Mouse (Mus musculus) hindbrain, embryonic 15.5 days (tissue): ENCODE data around the gene 1700016C15Rik. TPM values are rescaled to one million over a fixed set of nuclear protein-coding genes. Genes with fewer than 3 reads are reported as not detected.

ENCODE experiments used
- ATAC-seq: fragments of 200-750 bp; cut with Nextera tagmentation; 2 replicates; pipeline ENCODE4 v1.8.0; 2017; ENCODE audit warnings: low read depth, moderate number of reproducible peaks, moderate TSS enrichment; ENCODE audit not compliant: low FRiP score
- H3K27ac ChIP-seq: fragments of 300-500 bp; sonication (generic); replicated peaks from 2 replicates; pipeline ENCODE4 v1.5.1; 2015; ENCODE audit warnings: mild to moderate bottlenecking, inconsistent platforms
- H3K27me3 ChIP-seq: fragments of 300-500 bp; sonication (generic); 2 replicates; pipeline ENCODE4 v1.6.1; 2015; ENCODE audit warnings: control low read depth, inconsistent platforms
- H3K36me3 ChIP-seq: fragments of 300-500 bp; sonication (generic); 2 replicates; pipeline ENCODE4 v1.6.1; 2015; ENCODE audit warnings: control low read depth, inconsistent platforms
- H3K4me1 ChIP-seq: fragments of 300-500 bp; sonication (generic); replicated peaks from 2 replicates; pipeline ENCODE4 v1.6.1; 2015; ENCODE audit warnings: control low read depth, inconsistent platforms
- H3K4me2 ChIP-seq: fragments of 300-500 bp; sonication (generic); 2 replicates; pipeline ENCODE4 v1.6.1; 2015; ENCODE audit warnings: moderate library complexity, mild to moderate bottlenecking, inconsistent platforms
- H3K4me3 ChIP-seq: fragments of 300-500 bp; sonication (generic); 2 replicates; pipeline ENCODE4 v1.5.1; 2015; ENCODE audit warnings: mild to moderate bottlenecking, inconsistent platforms
- H3K9ac ChIP-seq: fragments of 300-500 bp; sonication (generic); 2 replicates; pipeline ENCODE4 v1.6.1; 2015; ENCODE audit warnings: inconsistent platforms
- H3K9me3 ChIP-seq: fragments of 300-500 bp; sonication (generic); 2 replicates; pipeline ENCODE4 v1.6.1; 2016; ENCODE audit warnings: control low read depth, inconsistent platforms
- WGBS: fragments of 180-500 bp; shearing (Covaris S2); methylation state at CpG from one replicate; pipeline ENCODE4 v1.1.7; 2015; 5-methylcytosine and 5-hydroxymethylcytosine counted together
- polyA plus RNA-seq: library from polyadenylated mRNA; unstranded; fragments of >200 nt; fragmentation: Nextera tagmentation; extraction: Ambion mirVana; gene quantifications from 2 replicates; pipeline ENCODE4 v1.2.1, GENCODE M21; 2015

Gene 1700016C15Rik
- polyA plus RNA-seq, 1 experiment from 2014 or later, result 0.21 TPM

DNA sequence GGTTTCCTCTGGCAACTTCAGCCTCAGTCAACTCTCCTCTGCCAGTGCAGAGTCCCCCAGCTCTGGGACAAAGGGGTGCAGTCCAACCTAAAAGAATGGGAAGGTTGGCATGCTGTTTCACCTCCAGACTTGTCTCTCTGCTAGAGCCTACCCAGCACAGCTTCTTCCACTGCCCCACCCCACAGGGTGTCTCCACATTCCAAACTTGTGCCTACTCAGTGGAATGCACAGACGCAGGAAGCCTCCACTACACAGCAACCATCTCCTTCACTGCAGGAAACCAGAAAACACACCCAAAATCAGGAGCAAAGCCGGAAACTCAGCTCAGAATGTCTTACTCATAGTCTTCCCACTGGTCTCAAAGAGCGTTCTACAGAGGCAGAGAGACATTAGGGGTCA, 10.6 kb upstream of the 1700016C15Rik start:
- Histone ChIP-seq H3K27me3 (no peaks in the 10 kb centered on the region), H3K27ac (no peak overlapping the region), H3K9ac (no peak overlapping the region), H3K4me3 (no peak overlapping the region), H3K9me3 (no peaks in the 10 kb centered on the region), H3K36me3 (no peaks in the 10 kb centered on the region), H3K4me1 (no peaks in the 10 kb centered on the region), H3K4me2 (no peak overlapping the region)
- 74% methylated on average over 3 of the region's 3 CpGs for WGBS
- 0 out of 2 replicates have a peak, but pooled peaks have one; percentile 34 for ATAC-seq

DNA sequence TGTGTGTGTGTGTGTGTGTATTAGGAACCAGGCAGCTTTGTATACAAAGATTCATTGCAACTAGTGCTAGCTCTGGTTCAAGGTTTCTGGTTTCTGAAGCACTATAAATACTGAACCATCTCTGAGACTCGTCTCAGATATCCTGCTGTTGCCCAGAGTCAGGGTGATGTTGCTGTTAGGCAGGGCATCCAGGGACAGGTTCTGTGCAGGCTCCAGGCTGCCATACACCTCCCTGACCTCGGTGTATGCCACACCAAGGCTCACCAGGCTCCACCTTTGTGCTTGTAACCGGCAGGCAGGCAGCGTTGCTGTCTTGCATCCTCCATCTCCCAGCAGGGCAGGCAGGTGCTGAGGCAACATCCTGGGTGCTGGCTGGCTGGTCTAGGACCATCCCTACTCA, 5.8 kb upstream of the 1700016C15Rik start:
- Histone ChIP-seq H3K36me3 (no peaks in the 10 kb centered on the region), H3K27me3 (no peaks in the 10 kb centered on the region), H3K9ac (no peak overlapping the region), H3K4me3 (no peak overlapping the region), H3K4me1 (no peaks in the 10 kb centered on the region), H3K4me2 (no peak overlapping the region), H3K27ac (no peak overlapping the region), H3K9me3 (no peaks in the 10 kb centered on the region)
- ATAC-seq, result no peak
- WGBS, result 76% methylated on average over 4 of the region's 4 CpGs

DNA sequence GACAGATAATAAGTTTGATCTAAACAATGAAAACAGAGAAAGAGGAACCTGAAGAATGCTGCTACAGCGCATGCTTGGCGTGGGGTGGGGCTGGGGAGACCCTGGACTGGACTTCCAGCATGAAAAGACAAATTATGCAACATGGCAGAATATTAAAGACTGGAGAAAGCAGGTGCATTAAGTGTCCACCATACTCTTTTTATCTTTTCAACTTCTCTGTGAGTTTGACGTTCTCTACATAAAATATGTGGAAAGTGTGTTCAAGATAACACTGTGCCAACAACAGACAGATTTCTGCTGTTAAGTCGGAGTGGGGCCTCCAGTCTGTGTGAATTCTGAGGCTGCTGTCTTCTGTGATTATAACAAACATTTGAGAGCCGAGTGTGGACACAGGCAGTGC, 2.7 kb upstream of the 1700016C15Rik start:
- 83% methylated on average over 5 of the region's 5 CpGs for WGBS
- Histone ChIP-seq H3K4me2 (no peak overlapping the region), H3K27ac (no peak overlapping the region), H3K4me1 (no peaks in the 10 kb centered on the region), H3K9ac (no peak overlapping the region), H3K4me3 (no peak overlapping the region), H3K9me3 (no peaks in the 10 kb centered on the region), H3K27me3 (no peaks in the 10 kb centered on the region), H3K36me3 (no peaks in the 10 kb centered on the region)
- no peak for ATAC-seq

DNA sequence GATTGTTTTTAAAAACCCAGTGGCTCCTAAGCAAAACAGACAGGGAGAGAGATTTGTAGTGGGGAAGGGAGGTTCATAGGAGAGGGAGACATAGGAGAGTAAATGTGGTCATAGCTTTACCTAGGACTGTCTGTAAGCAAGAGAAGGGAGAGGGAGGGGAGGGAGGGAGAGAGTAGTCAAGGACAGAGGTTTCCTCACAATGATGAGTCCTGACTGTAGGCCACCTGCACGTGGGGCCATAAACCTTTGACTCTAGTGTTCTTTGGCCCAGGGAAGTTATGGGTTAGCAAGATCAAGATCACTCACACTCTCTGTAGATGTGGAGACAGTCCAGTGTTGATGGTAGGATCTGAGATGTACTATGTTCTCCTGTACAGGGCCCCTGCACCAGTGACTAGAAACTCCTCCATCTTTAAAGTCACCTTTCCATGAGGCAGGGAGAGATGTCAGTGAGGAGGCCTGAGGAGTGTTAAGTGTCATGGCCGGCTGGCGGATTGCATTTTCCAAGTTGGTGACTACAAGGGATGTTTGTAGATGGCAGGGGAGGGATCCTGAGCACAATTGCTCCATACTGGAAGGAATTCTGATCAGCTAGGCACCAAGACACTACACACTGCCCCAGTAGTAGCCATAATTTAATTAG, 1.6 kb upstream of the 1700016C15Rik start:
- Histone ChIP-seq H3K9ac (no peak overlapping the region), H3K4me2 (no peak overlapping the region), H3K9me3 (no peaks in the 10 kb centered on the region), H3K36me3 (no peaks in the 10 kb centered on the region), H3K4me3 (no peak overlapping the region), H3K27ac (no peak overlapping the region), H3K4me1 (no peaks in the 10 kb centered on the region), H3K27me3 (no peaks in the 10 kb centered on the region)
- WGBS, result 95% methylated on average over 3 of the region's 3 CpGs
- ATAC-seq, result no peak

DNA sequence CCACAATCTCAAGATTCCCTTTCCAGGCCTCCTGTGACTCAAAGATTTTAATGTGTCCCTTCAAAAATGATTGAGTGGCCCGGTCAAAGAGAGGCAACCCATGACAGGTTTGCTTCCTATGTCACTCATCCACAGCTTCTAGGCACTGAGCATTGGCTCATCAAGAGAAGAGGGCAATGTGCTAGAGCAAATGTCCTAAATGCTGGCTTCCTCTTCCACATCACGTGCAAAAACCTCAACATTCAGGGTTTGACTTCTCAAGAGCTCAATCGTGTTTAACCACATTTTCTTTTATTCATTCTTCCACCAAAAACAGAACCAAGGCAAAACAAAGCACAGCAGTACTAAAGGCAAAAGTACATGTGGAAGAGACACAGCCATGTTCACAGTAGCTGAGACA, 2.4 kb downstream of the 1700016C15Rik start:
- Histone ChIP-seq H3K9me3 (no peaks in the 10 kb centered on the region), H3K27me3 (no peaks in the 10 kb centered on the region), H3K4me2 (no peak overlapping the region), H3K4me3 (no peak overlapping the region), H3K9ac (no peak overlapping the region), H3K36me3 (no peaks in the 10 kb centered on the region), H3K27ac (no peak overlapping the region), H3K4me1 (no peaks in the 10 kb centered on the region)
- WGBS, result 89% methylated on average over 3 of the region's 3 CpGs
- ATAC-seq, result no peak

DNA sequence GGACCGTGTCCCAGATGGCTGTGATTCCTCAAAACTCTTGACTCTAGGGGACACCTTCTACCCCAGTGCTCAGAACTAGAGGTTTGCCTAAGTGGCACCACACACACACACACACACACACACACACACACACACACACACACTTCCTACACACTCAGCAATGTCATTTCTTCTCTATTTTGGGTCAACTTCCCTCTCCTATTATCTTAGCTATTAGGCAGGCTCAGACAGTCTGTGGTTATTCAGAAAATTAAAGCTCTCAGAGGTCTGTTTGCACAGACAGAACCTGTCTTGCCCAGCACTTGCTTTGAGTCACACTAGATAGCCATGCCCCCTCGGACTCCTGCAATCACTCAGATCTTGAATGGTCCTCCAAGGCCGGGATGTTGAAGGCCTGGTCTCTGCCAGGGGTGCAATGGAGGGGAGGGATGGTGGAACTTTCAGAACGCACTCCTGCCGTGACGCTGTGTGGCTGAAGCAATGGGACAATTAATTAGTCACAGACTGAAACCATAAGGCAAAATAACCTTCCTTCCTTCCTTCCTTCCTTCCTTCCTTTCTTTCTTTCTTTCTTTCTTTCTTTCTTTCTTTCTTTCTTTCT, 8.0 kb downstream of the 1700016C15Rik start:
- Histone ChIP-seq H3K36me3 (no peaks in the 10 kb centered on the region), H3K4me3 (no peak overlapping the region), H3K4me2 (no peak overlapping the region), H3K27me3 (no peaks in the 10 kb centered on the region), H3K4me1 (no peaks in the 10 kb centered on the region), H3K27ac (no peak overlapping the region), H3K9ac (no peak overlapping the region), H3K9me3 (no peaks in the 10 kb centered on the region)
- 68% methylated on average over 6 of the region's 6 CpGs for WGBS
- no peak for ATAC-seq

DNA sequence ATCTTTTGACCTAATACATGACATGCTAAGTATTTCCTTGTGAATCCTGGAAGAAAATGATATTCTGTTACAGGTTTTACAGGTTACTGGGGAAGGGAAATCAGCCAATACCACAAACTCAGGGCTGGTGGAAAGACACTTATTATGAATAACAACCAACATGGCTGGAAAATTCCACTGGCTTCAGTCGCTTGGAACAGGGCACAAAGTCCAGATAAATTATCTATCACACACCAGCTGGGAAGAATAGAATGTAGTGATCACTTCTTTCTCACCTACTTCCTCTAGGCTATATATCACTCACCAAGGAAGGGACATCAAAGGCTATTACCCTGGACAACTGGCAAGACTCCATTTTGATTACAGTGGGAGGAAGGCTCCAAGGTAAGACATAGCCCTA, 11.1 kb downstream of the 1700016C15Rik start:
- Histone ChIP-seq H3K9me3 (no peaks in the 10 kb centered on the region), H3K27ac (no peak overlapping the region), H3K27me3 (no peaks in the 10 kb centered on the region), H3K36me3 (no peaks in the 10 kb centered on the region), H3K9ac (no peak overlapping the region), H3K4me2 (no peak overlapping the region), H3K4me3 (no peak overlapping the region), H3K4me1 (no peaks in the 10 kb centered on the region)
- ATAC-seq, result no peak
- WGBS, result 70% methylated on average over 1 of the region's 1 CpGs

DNA sequence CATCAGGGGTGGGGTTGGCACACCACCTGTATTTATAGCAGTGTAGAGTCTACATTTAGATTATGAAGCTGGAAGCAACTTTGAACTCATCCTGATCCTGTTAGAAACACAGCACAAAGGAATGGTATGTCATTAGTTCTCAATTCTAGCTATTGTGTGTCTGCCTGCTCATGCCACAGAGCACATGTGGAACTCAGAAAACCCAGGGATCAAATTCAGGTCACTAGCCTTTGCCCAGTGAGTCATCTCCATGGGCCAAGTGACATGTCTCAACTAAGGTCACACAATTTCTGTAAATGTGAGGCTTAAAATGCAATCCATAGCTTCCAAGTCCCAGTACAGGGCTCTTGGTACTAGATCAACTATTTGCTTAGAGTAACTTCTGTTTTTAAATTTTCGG, 12.5 kb downstream of the 1700016C15Rik start:
- Histone ChIP-seq H3K9ac (no peak overlapping the region), H3K9me3 (no peaks in the 10 kb centered on the region), H3K36me3 (no peaks in the 10 kb centered on the region), H3K27ac (no peak overlapping the region), H3K4me1 (no peaks in the 10 kb centered on the region), H3K4me3 (no peak overlapping the region), H3K4me2 (no peak overlapping the region), H3K27me3 (no peaks in the 10 kb centered on the region)
- 83% methylated on average over 1 of the region's 1 CpGs for WGBS
- ATAC-seq, result no peak

DNA sequence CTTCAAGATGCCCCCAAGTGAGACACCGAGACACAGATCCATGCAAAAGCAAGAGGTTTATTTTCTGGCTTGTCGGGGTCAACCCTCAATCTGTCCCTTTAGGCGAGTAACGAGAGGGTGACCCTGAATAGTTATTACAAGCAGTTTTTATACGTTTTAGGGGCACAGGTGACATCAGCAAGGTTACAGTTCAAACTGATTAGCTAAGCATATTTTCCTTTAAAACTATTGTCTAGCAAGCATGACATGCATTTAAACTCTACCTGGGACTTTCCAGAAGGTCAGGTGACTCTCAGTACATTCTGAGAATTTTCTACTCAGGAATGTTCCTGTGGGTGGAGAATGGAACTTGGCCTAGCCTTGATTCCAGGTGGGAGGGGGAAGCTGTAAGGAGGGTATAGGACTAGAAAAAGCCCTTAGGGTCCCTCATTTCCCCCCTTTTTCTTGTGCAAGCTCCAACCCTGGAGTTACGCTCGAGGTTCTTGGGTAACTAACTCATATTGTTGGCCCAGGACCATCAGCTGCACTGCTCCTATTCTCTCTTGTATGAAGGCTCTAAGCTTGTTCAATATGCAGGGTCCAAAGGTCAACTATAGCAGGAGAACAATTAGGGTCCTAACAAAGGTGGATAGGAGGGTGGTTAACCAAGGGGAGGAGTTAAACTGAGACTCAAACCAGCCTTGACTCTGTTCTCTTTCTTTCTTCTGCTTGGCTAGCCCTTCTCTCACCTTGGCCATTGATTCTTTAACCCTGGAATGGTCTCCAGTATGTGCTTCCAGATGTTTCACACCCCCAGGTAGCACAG, 15.1 kb downstream of the 1700016C15Rik start:
- peaks cover 4% of the 10 kb centered on the region; the same call in 1 of the 2 replicates for H3K36me3 ChIP-seq
- WGBS, result 86% methylated on average over 7 of the region's 7 CpGs
- H3K9ac ChIP-seq, result no peak overlapping the region
- H3K4me3 ChIP-seq, result no peak overlapping the region
- ATAC-seq, result no peak
- H3K27me3 ChIP-seq, result no peaks in the 10 kb centered on the region
- no peaks in the 10 kb centered on the region for H3K4me1 ChIP-seq
- no peak overlapping the region for H3K4me2 ChIP-seq
- H3K27ac ChIP-seq, result no peak overlapping the region
- no peaks in the 10 kb centered on the region; the same call in 1 of the 2 replicates for H3K9me3 ChIP-seq

DNA sequence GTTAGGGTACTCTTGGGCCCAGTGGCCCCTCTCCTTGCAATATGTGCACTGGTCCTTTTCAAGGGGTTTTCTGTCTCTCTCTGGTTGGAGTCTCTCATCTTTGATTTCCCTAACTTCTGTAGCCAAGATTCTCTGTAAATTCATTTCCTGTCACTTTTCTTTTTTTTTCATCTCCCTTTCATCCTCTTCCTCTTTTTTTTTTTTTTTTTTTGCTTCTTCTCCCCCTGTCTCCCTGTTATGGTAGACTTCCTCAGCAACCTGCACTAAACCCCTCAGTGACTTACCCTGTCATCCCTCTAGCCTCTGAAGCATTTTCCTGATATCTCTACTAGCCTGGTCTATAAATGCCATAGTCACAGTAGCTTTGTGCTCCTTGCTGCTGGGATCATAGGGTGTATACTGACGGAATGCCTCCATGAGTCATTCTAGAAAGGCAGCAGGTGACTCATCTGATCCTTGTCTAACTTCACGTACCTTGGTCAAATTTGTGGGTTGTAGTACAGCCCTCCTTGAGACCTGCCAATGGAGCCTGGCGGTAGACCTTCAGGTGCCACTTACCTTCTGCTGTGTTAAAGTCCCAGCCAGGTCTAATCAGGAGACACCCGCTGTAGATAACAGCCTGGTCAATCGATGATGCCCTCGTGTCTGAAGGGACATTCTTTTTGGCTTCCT, 18.4 kb downstream of the 1700016C15Rik start:
- Histone ChIP-seq H3K4me2 (no peak overlapping the region), H3K4me3 (no peak overlapping the region), H3K9ac (no peak overlapping the region), H3K36me3 (peaks cover 4% of the 10 kb centered on the region; the same call in 1 of the 2 replicates), H3K4me1 (no peaks in the 10 kb centered on the region), H3K27me3 (no peaks in the 10 kb centered on the region), H3K27ac (no peak overlapping the region), H3K9me3 (peaks cover 14% of the 10 kb centered on the region)
- WGBS, result 95% methylated on average over 6 of the region's 6 CpGs
- ATAC-seq, result no peak

DNA sequence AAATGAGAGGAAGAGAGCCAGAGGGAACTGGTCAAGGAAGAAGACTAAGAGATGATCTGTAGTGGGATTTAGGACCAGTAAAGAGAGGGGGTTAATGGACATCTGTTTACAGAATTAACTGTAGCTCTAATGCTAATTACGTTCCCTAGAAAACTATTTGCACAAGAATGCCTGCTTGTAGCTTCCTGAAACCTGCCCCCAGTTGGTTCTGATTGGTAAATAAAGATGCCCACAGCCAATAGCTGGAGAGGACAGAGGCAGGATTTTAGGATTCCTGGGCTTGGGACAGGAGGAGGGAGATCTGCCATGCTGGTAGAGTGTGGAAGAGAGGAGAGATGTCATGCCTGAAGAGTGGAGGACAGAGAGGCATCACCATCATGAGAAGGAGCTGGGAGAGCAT, 23.9 kb downstream of the 1700016C15Rik start:
- Histone ChIP-seq H3K27me3 (no peaks in the 10 kb centered on the region), H3K4me1 (no peaks in the 10 kb centered on the region), H3K36me3 (no peaks in the 10 kb centered on the region), H3K9me3 (peaks cover 14% of the 10 kb centered on the region), H3K9ac (no peak overlapping the region), H3K27ac (no peak overlapping the region), H3K4me2 (no peak overlapping the region), H3K4me3 (no peak overlapping the region)
- no peak for ATAC-seq
- 42% methylated on average over 1 of the region's 1 CpGs for WGBS

DNA sequence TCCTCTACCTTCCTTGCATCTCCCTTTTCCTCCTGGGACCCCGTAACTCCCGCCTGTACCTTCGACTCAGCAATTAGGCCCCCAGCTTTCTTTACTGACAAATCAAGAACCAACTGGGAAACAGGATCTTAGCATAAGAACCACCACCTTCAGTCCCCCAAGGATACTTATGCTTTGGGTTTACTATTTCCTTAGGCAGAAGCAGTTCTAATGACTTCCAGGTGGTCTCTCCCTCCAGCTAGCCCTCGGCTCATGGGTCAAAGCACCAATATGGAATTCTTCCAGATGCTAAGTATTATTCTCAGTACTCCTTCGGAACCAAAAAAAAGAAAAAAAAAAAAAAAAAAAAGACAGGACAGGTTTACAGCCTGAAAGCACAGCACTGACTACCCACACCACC, 27.6 kb downstream of the 1700016C15Rik start:
- H3K4me3 ChIP-seq, result no peak overlapping the region
- WGBS, result 86% methylated on average over 5 of the region's 5 CpGs
- H3K4me1 ChIP-seq, result no peaks in the 10 kb centered on the region
- H3K9me3 ChIP-seq, result no peaks in the 10 kb centered on the region
- no peak overlapping the region for H3K4me2 ChIP-seq
- ATAC-seq, result no peak
- H3K9ac ChIP-seq, result no peak overlapping the region
- no peaks in the 10 kb centered on the region for H3K36me3 ChIP-seq
- H3K27ac ChIP-seq, result no peak overlapping the region
- no peaks in the 10 kb centered on the region for H3K27me3 ChIP-seq
